Mouse (Mus musculus): Measurements from ENCODE around the gene Spen.

Spen gene

DNA sequence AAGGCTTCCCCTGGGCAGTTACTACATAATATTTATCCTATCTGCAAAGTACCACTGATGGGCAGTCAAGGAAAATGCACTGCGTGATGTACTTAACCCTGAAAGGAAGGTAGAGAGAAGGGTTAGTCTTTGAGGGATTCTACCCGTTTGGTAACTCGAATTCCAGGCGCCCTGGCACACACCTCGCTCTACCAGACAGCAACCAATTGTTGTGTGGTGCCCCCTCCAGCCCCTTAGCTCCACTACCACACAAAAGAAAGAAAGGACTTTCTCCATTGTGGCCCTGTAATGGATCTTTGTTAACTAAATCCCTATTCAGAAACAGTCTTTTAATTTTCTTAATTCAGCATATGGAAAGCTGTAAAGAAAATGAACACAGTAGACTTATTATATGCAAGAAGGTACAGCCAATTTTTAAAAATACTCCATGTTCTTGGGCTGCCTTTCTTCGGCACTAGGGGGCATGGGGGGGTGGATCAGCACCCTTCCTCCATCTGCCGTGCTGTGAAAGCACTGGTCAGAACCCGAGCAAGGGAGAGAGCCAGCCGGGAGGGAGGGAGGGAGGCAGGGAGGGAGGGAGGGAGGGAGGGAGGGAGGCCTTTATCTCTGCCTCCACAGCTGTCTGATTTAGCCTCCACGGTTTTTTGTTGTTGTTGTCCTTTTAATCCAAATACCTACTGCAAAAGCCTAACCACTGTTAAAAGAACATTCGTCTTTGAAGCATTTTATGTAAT lies 3.3 kb downstream of the Spen start:
- DNase-seq (ENCODE audit: low read depth, low spot score) = peak; percentile 50

GRCm38 (mm10) chr4:141530979-141531378 lies 7.4 kb downstream of the Spen start:
- DNase-seq (ENCODE audit: low read depth, low spot score) = no peak

GRCm38 (mm10) chr4:141528938-141529337 lies 9.5 kb downstream of the Spen start:
- no peak for DNase-seq (ENCODE audit: low read depth, low spot score)

DNA sequence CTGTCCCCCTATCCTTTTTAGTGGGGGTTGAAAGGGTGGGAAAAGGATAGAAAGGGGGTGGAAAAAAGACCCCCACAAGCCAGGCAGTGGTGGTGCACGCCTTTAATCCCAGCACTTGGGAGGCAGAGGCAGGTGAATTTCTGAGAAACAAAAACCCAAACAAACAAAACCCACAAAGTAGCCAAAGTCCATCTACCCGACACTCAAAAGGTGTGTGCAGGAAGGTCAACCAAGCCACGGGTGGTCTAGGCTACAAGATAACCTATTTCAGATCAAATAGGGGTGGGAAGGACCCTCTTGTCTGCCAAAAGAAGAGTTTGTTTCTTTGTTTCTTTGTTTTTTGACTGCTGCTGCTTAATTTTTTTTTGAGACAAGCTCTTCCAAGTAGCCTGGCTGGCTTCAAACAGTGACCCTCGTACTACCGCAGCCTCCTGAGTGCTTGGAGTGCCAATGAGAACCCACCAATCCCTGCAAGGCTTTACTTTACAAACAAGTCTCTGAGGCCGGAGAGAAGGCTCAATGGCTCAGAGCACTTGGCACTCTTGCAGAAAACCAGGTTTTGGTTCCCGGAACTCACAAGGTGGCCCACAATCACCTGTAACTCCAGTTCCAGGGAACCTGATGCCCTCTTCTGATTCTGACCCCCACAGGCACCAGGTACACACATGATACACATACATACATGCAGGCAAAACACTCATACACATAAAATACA lies 11.3 kb downstream of the Spen start:
- DNase-seq (ENCODE audit: low read depth, low spot score) = no peak

DNA sequence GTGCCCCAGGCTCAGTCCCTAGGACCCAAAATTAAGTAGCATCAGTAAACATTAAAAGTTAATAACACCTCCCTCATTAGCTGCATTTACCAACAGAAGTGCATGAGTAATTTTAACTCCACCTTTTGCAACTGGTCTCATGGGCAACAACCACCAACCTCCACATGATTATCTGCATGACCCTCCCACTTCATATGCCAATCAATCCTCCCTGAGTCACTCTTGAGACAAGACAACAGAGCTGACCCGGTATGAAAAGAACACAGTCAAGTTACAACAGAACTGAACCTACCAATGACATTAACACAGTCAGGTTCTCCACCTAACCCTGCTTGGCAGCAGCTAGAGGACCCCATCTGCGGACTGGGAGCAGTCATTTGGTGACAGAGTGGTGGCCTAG lies 12.5 kb downstream of the Spen start:
- DNase-seq (ENCODE audit: low read depth, low spot score) = no peak

GRCm38 (mm10) chr4:141524658-141525057 lies 13.7 kb downstream of the Spen start:
- no peak for DNase-seq (ENCODE audit: low read depth, low spot score)

GRCm38 (mm10) chr4:141523128-141523527 lies 15.3 kb downstream of the Spen start:
- no peak for DNase-seq (ENCODE audit: low read depth, low spot score)

GRCm38 (mm10) chr4:141518386-141518785 lies 20.0 kb downstream of the Spen start:
- DNase-seq (ENCODE audit: low read depth, low spot score) = no peak

DNA sequence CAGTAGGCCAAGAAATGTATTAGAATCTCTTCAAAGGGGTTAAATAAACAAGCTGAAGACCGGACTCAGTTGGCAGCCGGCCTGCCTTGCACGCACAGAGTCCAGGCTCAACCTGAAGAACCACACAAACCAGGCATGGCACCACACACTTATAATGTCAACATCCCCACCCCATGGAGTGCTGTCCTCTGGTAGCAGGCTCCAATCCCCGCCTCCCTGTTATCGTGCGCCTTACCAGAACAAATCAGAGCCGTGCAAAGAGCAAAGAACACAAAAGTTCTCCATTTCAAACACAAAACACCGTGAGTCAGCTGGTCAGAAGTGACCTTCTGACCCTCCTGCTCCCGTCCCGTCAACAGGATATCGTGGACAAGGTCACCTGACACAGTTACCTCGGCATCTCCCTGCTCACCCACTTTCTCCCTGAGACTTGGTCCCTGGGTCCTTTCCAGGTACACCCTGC lies 24.2 kb downstream of the Spen start:
- no peak for DNase-seq (ENCODE audit: low read depth, low spot score)

GRCm38 (mm10) chr4:141512145-141512544 lies 26.3 kb downstream of the Spen start:
- no peak for DNase-seq (ENCODE audit: low read depth, low spot score)

GRCm38 (mm10) chr4:141510457-141510856 lies 27.9 kb downstream of the Spen start:
- no peak for DNase-seq (ENCODE audit: low read depth, low spot score)

- DNase-seq (ENCODE audit: low read depth, low spot score) = no peak
Measured at GRCm38 (mm10) chr4:141506893-141507292, 31.5 kb downstream of the Spen start.

DNA sequence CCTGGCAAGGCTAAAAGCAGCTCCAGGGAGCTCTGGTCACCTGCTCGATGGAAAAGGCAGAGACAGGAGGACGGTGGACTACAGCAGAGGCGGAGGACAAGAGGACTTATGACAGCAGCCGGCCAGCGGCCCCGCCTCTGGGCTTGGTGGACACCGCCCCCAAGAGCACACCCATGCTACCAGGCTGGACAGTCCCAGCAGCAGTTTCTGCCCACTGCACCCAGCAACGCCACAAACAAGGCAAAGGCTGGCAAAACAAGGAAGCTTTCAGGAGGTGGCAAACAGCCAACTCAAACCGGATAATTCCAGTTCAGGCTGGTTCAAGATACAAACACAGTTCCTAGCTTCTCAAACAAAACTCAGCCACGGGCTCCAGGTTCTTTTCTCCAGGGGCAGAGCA lies 32.0 kb downstream of the Spen start:
- DNase-seq (ENCODE audit: low read depth, low spot score) = no peak

- DNase-seq (ENCODE audit: low read depth, low spot score) = no peak
Measured at GRCm38 (mm10) chr4:141505810-141506209, 32.6 kb downstream of the Spen start.

DNA sequence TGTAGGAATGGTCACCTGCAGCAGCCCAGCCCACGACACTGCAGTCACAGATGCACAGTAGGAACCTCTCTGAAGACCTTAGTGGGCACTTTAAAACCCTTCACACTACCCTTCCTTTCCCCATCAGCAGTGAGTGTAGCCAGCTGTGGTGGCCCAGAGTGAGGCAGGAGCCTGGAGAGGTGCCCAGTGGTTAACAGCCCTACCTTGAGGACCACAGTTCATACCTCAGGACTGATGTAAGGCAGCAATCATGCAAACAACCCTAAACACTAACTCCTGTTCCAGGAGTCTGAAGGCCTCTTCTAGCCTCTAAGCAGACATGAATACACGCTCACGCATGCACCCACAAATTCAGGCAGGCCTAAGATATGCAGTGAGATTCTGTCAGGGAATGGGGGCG lies 33.9 kb downstream of the Spen start:
- no peak for DNase-seq (ENCODE audit: low read depth, low spot score)

GRCm38 (mm10) chr4:141502723-141503122 lies 35.7 kb downstream of the Spen start:
- no peak for DNase-seq (ENCODE audit: low read depth, low spot score)

DNA sequence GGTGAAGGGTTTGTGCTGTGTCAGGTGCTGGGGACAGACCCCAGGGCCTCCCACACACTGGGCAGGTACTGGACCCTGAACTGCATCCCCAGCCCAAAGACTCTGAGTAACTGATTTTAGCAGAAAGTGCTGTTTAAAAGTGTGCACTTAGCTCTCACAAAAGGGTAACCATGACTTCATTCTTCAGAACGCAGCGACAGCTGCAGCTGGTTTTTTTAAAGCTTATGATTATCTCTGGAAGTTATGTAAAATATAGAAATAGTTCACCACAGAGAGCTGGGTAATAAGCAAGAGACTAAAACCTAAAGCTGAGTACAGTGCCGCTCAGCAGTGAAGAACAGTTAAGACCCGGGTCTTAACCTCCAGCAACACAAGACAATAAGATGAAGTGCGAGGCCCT lies 37.3 kb downstream of the Spen start:
- no peak for DNase-seq (ENCODE audit: low read depth, low spot score)

DNA sequence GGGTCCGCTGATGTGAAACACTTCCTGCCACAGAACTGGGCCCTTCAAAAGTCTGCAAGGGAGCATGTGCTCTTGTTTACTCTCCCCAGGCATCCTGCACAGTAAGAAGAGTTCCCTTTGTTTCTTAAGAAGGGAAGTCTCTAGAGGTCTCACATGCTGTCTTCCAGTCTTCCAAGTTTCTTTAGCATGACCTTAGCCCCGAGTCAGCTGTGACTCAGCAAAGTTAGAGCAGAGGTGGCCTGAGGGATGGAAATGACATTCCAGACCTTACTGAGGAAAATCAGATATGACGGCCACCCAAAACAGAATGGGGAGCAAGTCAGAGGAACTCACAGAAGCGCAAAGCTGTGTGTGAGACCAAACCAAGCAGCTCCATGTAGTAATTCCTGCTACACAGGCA lies 37.8 kb downstream of the Spen start:
- DNase-seq (ENCODE audit: low read depth, low spot score) = no peak

- DNase-seq (ENCODE audit: low read depth, low spot score) = peak; percentile 31
Measured at GRCm38 (mm10) chr4:141488670-141489069, 49.7 kb downstream of the Spen start.

GRCm38 (mm10) chr4:141487581-141487980 lies 50.8 kb downstream of the Spen start:
- no peak for DNase-seq (ENCODE audit: low read depth, low spot score)

GRCm38 (mm10) chr4:141484071-141484470 lies 54.3 kb downstream of the Spen start:
- no peak for DNase-seq (ENCODE audit: low read depth, low spot score)

- no peak for DNase-seq (ENCODE audit: low read depth, low spot score)
Measured at GRCm38 (mm10) chr4:141479411-141479810, 59.0 kb downstream of the Spen start.

GRCm38 (mm10) chr4:141478794-141479193 lies 59.6 kb downstream of the Spen start:
- no peak for DNase-seq (ENCODE audit: low read depth, low spot score)
